Mouse (Mus musculus): Measurements from ENCODE around the gene Mrpl23. TPM values are rescaled to one million over a fixed set of nuclear protein-coding genes. Genes with fewer than 3 reads are reported as not detected.
A peak's percentile ranks its signal among the peaks of the same experiment; 100 is the strongest.

The Mrpl23 gene
- polyA plus RNA-seq, 1 experiment from 2014 or later = 44.9 TPM

- 83% methylated on average over 8 of the region's 8 CpGs for WGBS
- no peaks in the 10 kb centered on the region for H3K27me3 ChIP-seq (replicated peaks)
- no peak overlapping the region for H3K27ac ChIP-seq
- no peak for ATAC-seq
- H3K4me2 ChIP-seq (replicated peaks) = no peak overlapping the region
- H3K9ac ChIP-seq = no peak overlapping the region
- H3K4me1 ChIP-seq (replicated peaks) = peaks cover 49% of the 10 kb centered on the region
- H3K9me3 ChIP-seq = no peaks in the 10 kb centered on the region
- H3K4me3 ChIP-seq (replicated peaks) = no peak overlapping the region
- no peaks in the 10 kb centered on the region for H3K36me3 ChIP-seq
Observed at GRCm38 (mm10) chr7:142555366-142556088, 23.0 kb downstream of the Mrpl23 start.

DNA sequence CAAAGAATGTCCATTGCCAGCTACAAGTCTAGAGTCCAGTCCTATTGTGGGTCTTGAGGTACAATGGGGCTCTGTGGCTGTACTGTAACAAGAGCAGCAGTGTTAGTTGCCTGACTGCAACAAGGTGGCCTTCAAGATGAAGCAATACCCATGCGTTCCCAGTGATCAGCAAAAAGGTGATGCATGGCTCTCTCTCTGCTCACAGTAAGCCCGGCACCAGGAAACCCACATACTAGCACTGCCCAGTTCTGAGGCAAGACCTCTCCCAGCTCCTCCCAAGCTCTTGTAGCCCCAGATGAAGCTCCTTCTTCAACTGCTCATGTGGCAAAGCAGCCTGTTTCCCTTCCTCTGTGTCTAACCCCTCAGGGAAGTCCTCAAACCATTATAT is 23.6 kb downstream of the Mrpl23 start:
- WGBS = 96% methylated on average over 2 of the region's 2 CpGs

DNA sequence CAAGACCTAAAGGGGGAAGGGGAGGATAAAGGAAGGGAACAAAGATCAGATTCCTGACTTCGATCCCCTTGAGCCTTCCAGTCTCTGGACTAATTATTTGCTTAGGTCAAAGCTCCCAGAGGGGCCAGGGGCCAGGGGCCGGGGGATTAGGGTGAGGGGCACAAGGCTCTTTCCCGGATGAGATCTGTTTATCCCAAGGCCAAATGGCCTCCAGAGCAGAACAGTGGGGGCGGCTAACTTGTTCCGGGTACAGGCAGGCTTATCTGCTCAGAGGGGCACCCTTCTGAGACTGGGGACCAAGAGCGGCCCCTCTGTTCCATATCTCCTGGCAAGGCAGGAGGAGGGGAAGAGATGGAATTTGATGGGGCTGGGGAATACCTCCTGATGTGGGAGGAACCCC is 25.2 kb downstream of the Mrpl23 start:
- no peak overlapping the region for H3K9ac ChIP-seq
- H3K27ac ChIP-seq = peak overlapping the region; percentile 45
- H3K9me3 ChIP-seq = no peaks in the 10 kb centered on the region
- no peak overlapping the region for H3K4me2 ChIP-seq (replicated peaks)
- WGBS = 26% methylated on average over 6 of the region's 6 CpGs
- H3K4me3 ChIP-seq (replicated peaks) = no peak overlapping the region
- H3K4me1 ChIP-seq (replicated peaks) = peaks cover 63% of the 10 kb centered on the region
- H3K36me3 ChIP-seq = no peaks in the 10 kb centered on the region
- H3K27me3 ChIP-seq (replicated peaks) = no peaks in the 10 kb centered on the region
- peak; percentile 44 for ATAC-seq

More for the DNA sequence above, 23.6 kb downstream of the Mrpl23 start:
- ATAC-seq = no peak
- Histone ChIP-seq H3K9me3 (no peaks in the 10 kb centered on the region), H3K4me2 (replicated peaks) (no peak overlapping the region), H3K4me3 (replicated peaks) (no peak overlapping the region), H3K27ac (no peak overlapping the region), H3K36me3 (no peaks in the 10 kb centered on the region), H3K9ac (no peak overlapping the region), H3K27me3 (replicated peaks) (no peaks in the 10 kb centered on the region), H3K4me1 (replicated peaks) (peaks cover 53% of the 10 kb centered on the region)

- H3K27ac ChIP-seq = peak overlapping the region; percentile 45; the same call in 1 of the 2 replicates
- peaks cover 64% of the 10 kb centered on the region for H3K4me1 ChIP-seq (replicated peaks)
Observed at GRCm38 (mm10) chr7:142558511-142559146, 26.1 kb downstream of the Mrpl23 start.

DNA sequence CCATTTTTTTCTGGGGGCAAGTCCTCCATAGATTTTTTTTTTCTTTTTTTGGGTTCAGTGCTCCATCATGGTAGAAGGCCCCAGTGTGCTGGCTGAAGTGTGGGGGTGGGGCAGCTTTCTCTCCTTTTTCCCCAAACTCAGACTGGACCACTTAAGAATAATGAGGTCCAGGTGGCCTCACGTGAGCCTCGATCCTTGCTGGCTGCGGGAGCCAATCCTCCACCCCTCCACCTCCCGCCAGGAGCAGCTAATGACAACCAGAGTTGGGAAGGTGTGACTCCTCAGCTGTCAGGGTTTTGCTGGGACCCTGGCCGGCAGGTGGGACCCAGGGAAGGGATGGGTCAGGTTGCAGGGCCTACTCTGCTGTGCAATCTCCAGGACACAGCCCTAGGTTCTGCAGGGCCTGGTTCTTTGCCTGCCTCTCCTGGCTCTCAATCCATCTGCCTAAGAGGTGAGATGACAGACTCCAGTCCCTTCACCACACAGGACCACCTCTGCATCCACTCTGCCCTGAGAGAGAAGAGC is 27.2 kb downstream of the Mrpl23 start:
- H3K27ac ChIP-seq = peak overlapping the region; percentile 66
- 34% methylated on average over 5 of the region's 5 CpGs for whole genome bisulfite sequencing

More at GRCm38 (mm10) chr7:142558511-142559146, 26.1 kb downstream of the Mrpl23 start:
- 91% methylated on average over 9 of the region's 9 CpGs for WGBS
- Histone ChIP-seq H3K4me3 (replicated peaks) (no peak overlapping the region), H3K4me2 (replicated peaks) (no peak overlapping the region), H3K9me3 (no peaks in the 10 kb centered on the region), H3K9ac (no peak overlapping the region), H3K27me3 (replicated peaks) (no peaks in the 10 kb centered on the region), H3K36me3 (no peaks in the 10 kb centered on the region)
- no peak for ATAC-seq

DNA sequence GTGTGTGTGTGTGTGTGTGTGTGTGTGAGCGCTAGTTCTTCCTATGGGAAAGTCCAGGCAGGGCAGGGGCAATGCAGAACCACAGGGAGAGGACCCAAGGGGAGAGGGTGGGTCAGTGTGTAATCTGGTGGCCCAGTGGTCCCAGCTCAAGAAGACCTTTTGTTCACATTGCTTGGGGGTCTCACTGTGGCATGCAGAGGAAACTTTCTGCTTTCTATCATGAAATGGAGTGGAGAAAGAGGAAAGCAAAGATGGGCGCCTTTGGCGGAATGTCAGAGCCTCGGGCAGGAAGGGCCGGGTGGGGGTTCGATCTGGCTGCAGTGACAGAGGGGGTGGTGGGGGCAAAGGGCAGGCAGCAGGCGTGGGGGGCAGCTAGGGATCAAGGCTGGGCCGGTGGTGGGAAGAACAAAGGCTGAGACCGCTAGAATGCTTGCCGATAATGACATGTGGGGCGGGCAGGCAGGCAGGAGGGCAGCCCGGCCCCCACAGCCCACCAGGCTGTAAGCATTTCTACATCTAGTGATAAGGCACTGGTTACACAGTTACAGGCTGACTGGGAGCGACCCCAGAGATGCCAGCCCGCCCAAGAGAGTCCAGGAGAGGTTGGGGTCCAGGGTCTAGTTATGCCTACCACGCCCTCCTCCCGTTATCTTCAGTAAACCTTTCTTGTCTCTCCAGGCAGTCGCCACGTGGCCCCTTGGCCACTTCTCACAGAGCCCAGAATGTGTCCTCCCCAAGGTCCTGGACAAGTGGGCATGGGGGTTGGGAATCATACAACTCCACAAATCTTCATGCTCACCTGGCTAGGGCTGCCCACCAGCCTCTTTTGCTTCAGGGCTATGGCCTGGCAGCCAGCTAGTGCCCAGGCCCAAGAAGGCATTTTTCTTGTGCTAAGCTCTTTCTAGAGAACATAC is 28.7 kb downstream of the Mrpl23 start:
- H3K4me2 ChIP-seq (replicated peaks) = no peak overlapping the region
- no peaks in the 10 kb centered on the region for H3K27me3 ChIP-seq (replicated peaks)
- 36% methylated on average over 18 of the region's 18 CpGs for WGBS
- peak; percentile 90 for ATAC-seq
- no peaks in the 10 kb centered on the region for H3K36me3 ChIP-seq
- peak overlapping the region; percentile 83 for H3K27ac ChIP-seq
- no peaks in the 10 kb centered on the region for H3K9me3 ChIP-seq
- no peak overlapping the region for H3K4me3 ChIP-seq (replicated peaks)
- peaks cover 67% of the 10 kb centered on the region for H3K4me1 ChIP-seq (replicated peaks)
- H3K9ac ChIP-seq = no peak overlapping the region

More for the DNA sequence above, 27.2 kb downstream of the Mrpl23 start:
- no peak overlapping the region for H3K4me3 ChIP-seq (replicated peaks)
- no peak overlapping the region for H3K9ac ChIP-seq
- no peaks in the 10 kb centered on the region for H3K36me3 ChIP-seq
- peaks cover 61% of the 10 kb centered on the region for H3K4me1 ChIP-seq (replicated peaks)
- no peaks in the 10 kb centered on the region for H3K9me3 ChIP-seq
- H3K4me2 ChIP-seq (replicated peaks) = no peak overlapping the region
- no peak for ATAC-seq
- H3K27me3 ChIP-seq (replicated peaks) = no peaks in the 10 kb centered on the region

DNA sequence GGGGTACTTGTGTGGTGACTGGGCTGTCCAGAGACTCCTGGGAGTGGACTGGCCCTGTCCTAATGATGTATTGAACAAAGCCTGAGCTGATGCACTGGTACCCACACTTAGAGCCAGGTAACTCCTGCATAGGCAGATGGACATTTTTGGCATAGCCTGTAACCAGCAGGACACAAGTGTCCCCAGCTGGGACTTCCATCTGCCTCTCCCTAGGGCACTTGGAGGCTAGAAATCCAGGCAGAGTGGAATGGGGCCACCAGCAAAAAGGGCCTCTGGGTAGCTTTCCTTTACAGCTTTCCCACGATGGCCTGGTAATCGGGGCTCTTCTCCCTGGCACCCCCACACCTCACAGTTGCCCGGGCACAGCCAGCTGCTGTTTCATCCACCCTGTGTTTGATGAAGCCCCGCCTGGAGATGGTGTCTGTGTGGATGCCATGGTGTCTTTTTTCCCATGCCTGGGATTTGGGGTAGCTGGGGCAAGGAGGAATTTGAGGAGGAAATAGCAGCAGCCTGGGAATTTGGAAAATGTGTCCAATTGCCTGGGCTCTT is 29.4 kb downstream of the Mrpl23 start:
- no peaks in the 10 kb centered on the region for H3K36me3 ChIP-seq
- 42% methylated on average over 4 of the region's 4 CpGs for WGBS
- no peak overlapping the region for H3K4me2 ChIP-seq (replicated peaks)
- H3K4me1 ChIP-seq (replicated peaks) = peaks cover 73% of the 10 kb centered on the region
- H3K27me3 ChIP-seq (replicated peaks) = no peaks in the 10 kb centered on the region
- H3K4me3 ChIP-seq (replicated peaks) = no peak overlapping the region
- H3K27ac ChIP-seq = peak overlapping the region; percentile 83
- H3K9me3 ChIP-seq = no peaks in the 10 kb centered on the region
- H3K9ac ChIP-seq = peak overlapping the region; percentile 8; the same call in 1 of the 2 replicates
- no peak for ATAC-seq

- H3K27ac ChIP-seq = peak overlapping the region; percentile 83
- ATAC-seq = no peak
Observed at GRCm38 (mm10) chr7:142563168-142563567, 30.7 kb downstream of the Mrpl23 start.

DNA sequence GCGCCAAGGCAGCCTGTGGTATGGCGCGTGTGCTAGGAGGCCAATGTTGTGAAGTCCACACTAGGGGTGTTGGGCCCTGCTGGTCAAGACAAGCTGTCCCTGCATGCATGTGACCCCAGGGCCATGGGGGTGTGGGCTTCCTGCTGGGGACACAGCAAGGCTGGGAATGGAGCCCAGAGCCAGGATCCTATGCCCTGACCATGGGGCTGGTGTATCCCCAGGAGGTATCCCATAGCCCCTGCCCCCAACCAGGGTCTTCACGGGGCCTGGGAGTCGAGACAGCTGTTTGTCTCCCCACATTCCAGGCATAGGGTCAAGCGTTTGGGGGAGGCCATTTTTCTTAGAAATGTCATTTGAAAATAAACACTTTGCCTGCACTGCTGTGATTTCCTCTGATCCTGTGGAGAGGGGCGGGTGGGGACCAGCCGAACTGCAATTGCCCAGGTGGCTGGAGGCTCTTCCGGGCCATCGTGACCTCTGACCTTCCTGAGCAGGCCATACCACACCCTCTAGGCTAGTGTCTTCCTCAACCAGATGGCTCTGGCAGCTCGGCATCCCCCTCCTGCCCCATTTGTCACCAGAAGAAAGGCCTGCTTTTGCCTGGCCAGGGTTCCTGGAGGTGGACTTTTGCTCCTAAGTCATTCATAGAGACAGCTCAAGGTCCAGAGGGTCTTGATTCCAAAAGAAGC is 32.6 kb downstream of the Mrpl23 start:
- ATAC-seq = no peak
- Histone ChIP-seq H3K27me3 (replicated peaks) (no peaks in the 10 kb centered on the region), H3K9ac (no peak overlapping the region), H3K27ac (peak overlapping the region; percentile 52), H3K4me3 (replicated peaks) (no peak overlapping the region), H3K36me3 (no peaks in the 10 kb centered on the region), H3K4me2 (replicated peaks) (no peak overlapping the region), H3K4me1 (replicated peaks) (peaks cover 72% of the 10 kb centered on the region), H3K9me3 (no peaks in the 10 kb centered on the region)
- WGBS = 37% methylated on average over 11 of the region's 11 CpGs

More at GRCm38 (mm10) chr7:142563168-142563567, 30.7 kb downstream of the Mrpl23 start:
- Histone ChIP-seq H3K9ac (no peak overlapping the region), H3K27me3 (replicated peaks) (no peaks in the 10 kb centered on the region), H3K36me3 (no peaks in the 10 kb centered on the region), H3K4me3 (replicated peaks) (no peak overlapping the region), H3K4me2 (replicated peaks) (no peak overlapping the region), H3K4me1 (replicated peaks) (peaks cover 70% of the 10 kb centered on the region), H3K9me3 (no peaks in the 10 kb centered on the region)
- WGBS = 28% methylated on average over 6 of the region's 6 CpGs

DNA sequence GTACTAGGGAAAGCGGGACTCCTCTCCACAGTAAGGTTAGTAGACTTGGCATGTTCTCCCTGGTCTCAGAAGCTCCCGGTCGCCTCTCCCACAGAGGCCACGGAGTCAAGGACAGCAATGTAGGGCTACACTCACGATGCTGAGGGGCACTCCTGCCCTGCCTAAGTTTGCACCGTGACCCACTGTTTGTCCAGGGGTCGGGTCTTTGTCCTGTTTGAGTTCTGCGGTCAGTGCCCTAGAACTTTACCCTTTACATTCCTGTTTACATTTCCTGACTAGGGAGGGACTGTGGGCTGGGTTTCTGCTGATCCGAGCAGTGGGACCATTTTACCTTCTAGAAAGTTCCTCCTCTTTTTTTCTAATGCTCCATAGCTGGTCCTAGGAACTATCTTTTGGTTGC is 34.0 kb downstream of the Mrpl23 start:
- H3K27ac ChIP-seq = peak overlapping the region; percentile 49
- WGBS = 45% methylated on average over 9 of the region's 9 CpGs
- H3K9me3 ChIP-seq = no peaks in the 10 kb centered on the region
- H3K9ac ChIP-seq = no peak overlapping the region
- H3K27me3 ChIP-seq (replicated peaks) = no peaks in the 10 kb centered on the region
- no peaks in the 10 kb centered on the region for H3K36me3 ChIP-seq
- ATAC-seq = no peak
- peaks cover 77% of the 10 kb centered on the region for H3K4me1 ChIP-seq (replicated peaks)
- H3K4me2 ChIP-seq (replicated peaks) = no peak overlapping the region
- H3K4me3 ChIP-seq (replicated peaks) = no peak overlapping the region

DNA sequence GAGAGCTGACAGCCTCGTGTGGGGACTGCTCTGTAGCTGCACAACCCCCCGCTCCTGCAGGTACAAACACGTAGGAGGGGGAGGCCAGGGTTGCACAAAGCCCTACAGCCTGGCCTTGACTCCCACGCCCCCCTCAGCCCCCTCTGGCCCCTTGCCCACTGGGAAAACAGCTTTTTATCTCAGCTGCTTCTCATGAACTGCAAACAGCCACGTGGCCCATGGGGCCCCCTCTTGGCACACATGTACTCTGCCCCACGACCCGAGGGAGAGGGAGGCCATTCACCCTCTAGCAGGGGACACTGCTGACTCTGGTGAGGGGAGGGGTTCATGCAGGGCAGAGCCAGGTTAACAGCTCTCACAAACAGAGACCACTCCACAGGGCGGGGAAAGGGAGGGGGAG is 36.5 kb downstream of the Mrpl23 start:
- H3K27ac ChIP-seq = peak overlapping the region; percentile 85
- H3K9ac ChIP-seq = no peak overlapping the region
- ATAC-seq = peak; percentile 87
- H3K4me1 ChIP-seq (replicated peaks) = peaks cover 79% of the 10 kb centered on the region
- H3K9me3 ChIP-seq = no peaks in the 10 kb centered on the region
- no peak overlapping the region for H3K4me2 ChIP-seq (replicated peaks)
- no peaks in the 10 kb centered on the region for H3K27me3 ChIP-seq (replicated peaks)
- WGBS = 29% methylated on average over 8 of the region's 8 CpGs
- no peak overlapping the region for H3K4me3 ChIP-seq (replicated peaks)
- H3K36me3 ChIP-seq = no peaks in the 10 kb centered on the region

Data from intestine, embryonic 15.5 days (tissue).